Comparison of ENCODE assay signal across 22 mouse cellular contexts in the genomic region with DNA sequence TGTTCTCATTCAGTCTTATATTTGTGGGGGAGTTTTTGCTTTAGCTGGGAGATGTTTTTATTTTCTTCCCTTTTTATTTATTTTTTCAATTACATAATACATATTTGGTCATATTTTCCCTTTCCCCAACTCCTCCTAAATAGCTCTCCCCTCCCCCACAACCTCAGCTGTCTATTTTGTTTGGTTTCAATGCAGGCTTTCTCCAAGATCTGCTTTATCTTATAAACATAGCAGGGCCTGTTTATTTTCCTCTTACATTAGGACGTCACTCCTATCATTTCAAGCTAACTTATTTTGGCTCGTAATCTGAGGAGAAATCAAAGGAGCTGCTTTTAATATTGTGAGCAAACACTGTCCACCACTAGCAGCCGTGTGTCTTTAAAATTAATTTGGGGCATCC.
DNase-seq lines count a peak whose midpoint lies in the region; ATAC-seq lines count a peak whose summit lies in the region.
"Had no signal": no experiment of that assay in that cellular context is flagged by ENCODE, and none has a peak within 500 bp of the region (broad histone marks: within the 10 kb centered on the region; RNA-seq: fewer than 3 reads in every experiment).

No protein-coding gene starts in this region.

- no peak for ATAC-seq in embryonic facial prominence, embryonic 11.5 days (replicated peaks; ENCODE audit: insufficient number of reproducible peaks, low FRiP score, low TSS enrichment, low read depth)
- peak; percentile 49; the same call in 1 of the 2 replicates for ATAC-seq in lung, embryonic 15.5 days (ENCODE audit: borderline replicate concordance, extremely low read depth, low FRiP score, low TSS enrichment)
- ATAC-seq in midbrain, embryonic 11.5 days (ENCODE audit: low FRiP score): no peak
- ATAC-seq: CD4-positive, CD25-positive, alpha-beta regulatory T cell, adult 4 months; forebrain, embryonic 14.5 days had no signal

- 47% methylated on average over 3 of the region's 3 CpGs for WGBS in embryonic facial prominence, embryonic 11.5 days
- WGBS in embryonic facial prominence, embryonic 10.5 days: 55% methylated on average over 3 of the region's 3 CpGs
- WGBS in lung, embryonic 15.5 days: 22% methylated on average over 3 of the region's 3 CpGs
- 81% methylated on average over 3 of the region's 3 CpGs for WGBS in midbrain, embryonic 11.5 days

- no peak overlapping the region for H3K4me2 ChIP-seq in embryonic facial prominence, embryonic 11.5 days (ENCODE audit: low read depth, low read length)
- H3K4me2 ChIP-seq in lung, embryonic 15.5 days: no peak overlapping the region
- H3K4me2 ChIP-seq in midbrain, embryonic 11.5 days: no peak overlapping the region
- H3K4me2 ChIP-seq: embryonic facial prominence, embryonic 15.5 days; heart, embryonic 13.5 days had no signal

- peak; percentile 0 for DNase-seq in embryonic facial prominence, embryonic 11.5 days (ENCODE audit: low spot score)
- DNase-seq in embryonic facial prominence, embryonic 10.5 days (ENCODE audit: low spot score): no peak
- DNase-seq in lung, postnatal 4 days: no peak
- DNase-seq in lung, postnatal 14 days: peak; percentile 8
- no peak for DNase-seq in midbrain, embryonic 11.5 days (ENCODE audit: low spot score, missing footprints)
- no peak for DNase-seq in urinary bladder, postnatal 10 days (ENCODE audit: low spot score)
- DNase-seq: adrenal gland, postnatal 10 days; B cell, adult 2 months; cerebellum, adult 11-12 months; cerebellum, adult 9-10 months; cerebellum, postnatal 25 days; gastrocnemius, postnatal 25 days; heart, postnatal 36 days had no signal

- no peak overlapping the region for H3K9ac ChIP-seq in embryonic facial prominence, embryonic 11.5 days (replicated peaks; ENCODE audit: low read length)
- no peak overlapping the region for H3K9ac ChIP-seq in lung, embryonic 15.5 days
- no peak overlapping the region for H3K9ac ChIP-seq in midbrain, embryonic 11.5 days (ENCODE audit: low read length)
- H3K9ac ChIP-seq: embryonic facial prominence, embryonic 15.5 days; heart, embryonic 13.5 days had no signal

- H3K9me3 ChIP-seq in embryonic facial prominence, embryonic 11.5 days (replicated peaks; ENCODE audit: control insufficient read depth, low read length): no peaks in the 10 kb centered on the region
- no peaks in the 10 kb centered on the region for H3K9me3 ChIP-seq in embryonic facial prominence, embryonic 10.5 days
- no peaks in the 10 kb centered on the region for H3K9me3 ChIP-seq in lung, embryonic 15.5 days
- no peaks in the 10 kb centered on the region for H3K9me3 ChIP-seq in midbrain, embryonic 11.5 days (ENCODE audit: control insufficient read depth, low read length)
- H3K9me3 ChIP-seq: embryonic facial prominence, embryonic 15.5 days; forebrain, embryonic 10.5 days; G1E; heart, embryonic 13.5 days had no signal

- H3K4me3 ChIP-seq in embryonic facial prominence, embryonic 11.5 days (ENCODE audit: low read depth, low read length): no peak overlapping the region
- no peak overlapping the region for H3K4me3 ChIP-seq in embryonic facial prominence, embryonic 10.5 days
- no peak overlapping the region for H3K4me3 ChIP-seq in lung, embryonic 15.5 days
- H3K4me3 ChIP-seq in midbrain, embryonic 11.5 days (ENCODE audit: low read depth, low read length): no peak overlapping the region
- H3K4me3 ChIP-seq: embryonic facial prominence, embryonic 15.5 days; erythroblast, embryonic 14.5 days; forebrain, embryonic 10.5 days; gastrocnemius, adult 2 months; heart, embryonic 13.5 days had no signal

- H3K27ac ChIP-seq in embryonic facial prominence, embryonic 11.5 days (replicated peaks; ENCODE audit: low read depth, low read length): no peak overlapping the region
- no peak overlapping the region for H3K27ac ChIP-seq in embryonic facial prominence, embryonic 10.5 days (replicated peaks)
- H3K27ac ChIP-seq in lung, embryonic 15.5 days: no peak overlapping the region
- H3K27ac ChIP-seq in midbrain, embryonic 11.5 days (ENCODE audit: low read depth, low read length): no peak overlapping the region
- H3K27ac ChIP-seq: embryonic facial prominence, embryonic 15.5 days; forebrain, embryonic 10.5 days; gastrocnemius, adult 2 months; heart, embryonic 13.5 days had no signal

- H3K4me1 ChIP-seq in embryonic facial prominence, embryonic 11.5 days (ENCODE audit: control insufficient read depth, insufficient read depth, low read length): no peaks in the 10 kb centered on the region
- no peaks in the 10 kb centered on the region for H3K4me1 ChIP-seq in embryonic facial prominence, embryonic 10.5 days
- H3K4me1 ChIP-seq in lung, embryonic 15.5 days: no peaks in the 10 kb centered on the region
- no peaks in the 10 kb centered on the region for H3K4me1 ChIP-seq in midbrain, embryonic 11.5 days (ENCODE audit: control insufficient read depth, insufficient read depth, low read length)
- H3K4me1 ChIP-seq: forebrain, embryonic 10.5 days; heart, embryonic 13.5 days had no signal

- no peaks in the 10 kb centered on the region for H3K27me3 ChIP-seq in embryonic facial prominence, embryonic 11.5 days (ENCODE audit: control insufficient read depth, insufficient read depth, low read length)
- H3K27me3 ChIP-seq in embryonic facial prominence, embryonic 10.5 days (replicated peaks; ENCODE audit: low read depth, poor library complexity, severe bottlenecking): no peaks in the 10 kb centered on the region
- H3K27me3 ChIP-seq in lung, embryonic 15.5 days: no peaks in the 10 kb centered on the region
- no peaks in the 10 kb centered on the region for H3K27me3 ChIP-seq in midbrain, embryonic 11.5 days (ENCODE audit: control insufficient read depth, insufficient read depth, low read length)
- H3K27me3 ChIP-seq: embryonic facial prominence, embryonic 15.5 days; heart, embryonic 13.5 days had no signal

- H3K36me3 ChIP-seq in embryonic facial prominence, embryonic 11.5 days (replicated peaks; ENCODE audit: control insufficient read depth, insufficient read depth, low read depth, low read length): no peaks in the 10 kb centered on the region
- no peaks in the 10 kb centered on the region for H3K36me3 ChIP-seq in embryonic facial prominence, embryonic 10.5 days (replicated peaks)
- H3K36me3 ChIP-seq in lung, embryonic 15.5 days: no peaks in the 10 kb centered on the region
- H3K36me3 ChIP-seq in midbrain, embryonic 11.5 days (ENCODE audit: control insufficient read depth, insufficient read depth, low read length): no peaks in the 10 kb centered on the region
- H3K36me3 ChIP-seq: embryonic facial prominence, embryonic 15.5 days; forebrain, embryonic 10.5 days; G1E; heart, embryonic 13.5 days had no signal

Comparison
In these comparisons a context has a peak if more than half of its experiments do, and no peak if none do; other contexts are left out.
1. DNase-seq: peak in embryonic facial prominence, embryonic 11.5 days (single experiment) and lung, postnatal 14 days (single experiment); none in embryonic facial prominence, embryonic 10.5 days (single experiment), lung, postnatal 4 days (0 of 2), midbrain, embryonic 11.5 days (single experiment) and urinary bladder, postnatal 10 days (single experiment).